Mouse (Mus musculus): ENCODE results near the gene Coa7. TPM values are rescaled to one million over a fixed set of nuclear protein-coding genes. Genes with fewer than 3 reads are reported as not detected.

The Coa7 gene
- total RNA-seq (2022), result 10 to 100 TPM; 20.9 to 29.8 (median 24.8) TPM

DNA sequence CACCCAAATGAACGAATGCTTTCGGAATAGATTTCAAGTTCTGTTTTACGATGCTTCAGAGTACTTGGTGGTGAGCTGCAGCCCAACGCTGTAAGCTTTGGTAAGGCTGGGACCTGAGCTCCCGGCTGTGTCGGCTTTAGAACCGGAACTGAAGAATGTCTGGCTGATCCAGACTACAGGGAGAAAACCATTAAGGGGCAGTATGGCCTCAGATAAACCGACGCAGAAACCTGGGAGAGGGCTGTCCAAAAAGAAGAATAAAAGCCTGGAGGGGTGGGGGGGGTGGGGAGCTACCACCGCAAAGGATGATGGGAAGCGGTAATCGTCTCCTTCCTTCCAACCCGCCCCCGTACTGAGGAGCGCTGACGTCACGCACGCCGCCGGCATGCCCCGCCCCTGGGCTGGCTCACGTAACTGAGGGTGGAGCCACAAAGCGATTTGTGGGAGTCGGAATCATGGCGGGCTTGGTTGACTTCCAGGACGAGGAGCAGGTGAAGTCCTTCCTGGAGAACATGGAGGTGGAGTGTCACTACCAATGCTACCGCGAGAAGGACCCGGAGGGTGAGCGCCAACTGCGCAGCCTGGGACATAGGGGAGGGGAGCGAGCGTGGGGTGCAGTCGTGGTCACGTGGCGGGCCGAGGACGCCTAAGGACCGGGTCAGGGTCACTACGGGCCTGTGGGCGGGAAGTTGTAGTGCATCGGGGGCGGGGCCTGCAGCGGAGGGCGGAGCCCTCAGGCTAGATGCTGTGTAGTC, at the start of gene Coa7:
TSS of gene Coa7 (plus strand) at position 411 of the 755 bp plus-strand sequence.
- DNase-seq (ENCODE audit: low spot score in 2 of 2), result peak; percentile 94 to 96

DNA sequence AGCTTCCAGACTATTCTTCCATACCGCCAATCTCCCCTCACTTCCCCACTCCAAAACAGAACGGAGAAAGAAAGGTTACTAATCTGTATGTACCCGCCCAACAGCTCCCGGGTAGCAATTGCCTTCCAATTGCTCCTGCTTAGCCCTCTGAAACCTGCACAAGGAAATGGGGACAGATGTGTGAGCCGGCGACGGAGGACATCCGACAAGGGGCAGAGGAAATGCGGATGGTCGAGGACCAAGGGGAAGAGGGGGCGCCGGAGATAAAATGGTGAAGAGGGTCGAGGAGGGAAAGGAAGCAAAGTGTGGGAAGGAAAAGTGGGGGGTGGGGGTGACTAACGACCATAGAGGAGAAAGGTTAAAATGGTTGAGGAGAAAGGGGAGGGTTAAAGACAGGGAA, 27.7 kb upstream of the Coa7 start:
- DNase-seq (ENCODE audit: low spot score in 2 of 2), result no peak

DNA sequence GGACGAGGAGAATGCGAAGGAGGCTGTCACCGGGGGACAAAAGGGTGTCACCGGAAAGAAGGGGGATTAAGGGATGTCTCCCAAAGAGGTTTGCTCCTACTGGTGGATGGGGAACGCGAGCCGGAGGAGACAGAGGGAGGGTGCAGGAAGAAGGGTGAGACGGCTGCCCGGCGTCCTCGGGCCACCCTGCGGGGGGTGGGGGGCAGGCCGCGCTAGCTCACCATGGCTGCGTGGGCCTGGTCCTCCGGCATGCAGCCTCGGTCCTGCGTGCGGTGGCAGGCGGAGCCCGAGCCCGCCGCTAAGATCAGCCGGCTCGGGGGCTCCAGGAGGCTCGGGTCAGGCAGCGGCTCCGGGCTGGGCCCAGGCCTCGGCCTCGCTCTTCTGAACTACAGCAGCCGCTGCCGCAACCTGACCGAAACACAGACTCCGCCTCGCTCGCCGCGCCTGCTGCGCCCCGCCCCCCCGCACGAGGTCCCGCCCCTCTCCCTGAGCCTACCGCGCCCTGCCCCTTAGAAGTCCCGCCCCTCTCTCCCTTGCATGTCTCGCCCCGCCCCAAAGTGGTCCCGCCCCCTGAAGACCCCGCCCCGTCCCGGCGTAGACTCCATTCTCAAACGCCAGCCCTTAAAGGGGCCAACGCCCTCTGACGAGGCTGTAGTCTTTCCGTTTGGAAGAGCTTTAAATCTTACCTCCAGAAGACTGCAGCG, 27.1 kb upstream of the Coa7 start, which contains the start of gene Zyg11b:
TSS of gene Zyg11b (minus strand) at position 427 of the 704 bp plus-strand sequence.
- DNase-seq (ENCODE audit: low spot score in 2 of 2), result peak; percentile 68 to 78

DNA sequence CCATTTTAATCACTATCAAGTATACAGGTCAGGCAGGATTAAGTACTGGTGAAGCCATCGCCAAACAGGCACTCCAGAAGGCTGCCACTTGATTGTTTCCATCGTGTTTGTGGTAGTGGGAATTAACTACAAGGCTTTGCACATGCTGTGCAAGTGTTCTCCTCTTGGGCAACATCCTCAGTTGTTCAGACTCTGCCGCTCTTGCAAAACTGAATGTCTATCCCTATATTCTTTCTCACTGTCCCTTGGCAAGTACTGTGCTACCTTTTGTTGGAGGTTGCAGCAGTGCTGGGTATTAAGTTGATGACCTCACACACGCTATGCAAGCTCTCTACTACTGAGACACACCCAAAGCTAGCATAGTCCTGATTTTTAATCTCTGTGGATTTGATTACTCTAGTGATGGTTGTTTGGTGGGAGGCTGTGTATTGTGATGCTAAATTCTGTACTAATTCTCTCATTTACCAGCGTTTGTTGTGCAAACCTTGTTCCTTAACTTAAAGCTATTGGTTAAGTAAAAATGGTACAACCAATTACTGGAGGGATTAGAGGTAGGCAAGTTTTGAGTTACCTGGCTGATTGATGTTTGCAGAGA, 25.5 kb upstream of the Coa7 start:
- DNase-seq (ENCODE audit: low spot score in 2 of 2), result no peak

DNA sequence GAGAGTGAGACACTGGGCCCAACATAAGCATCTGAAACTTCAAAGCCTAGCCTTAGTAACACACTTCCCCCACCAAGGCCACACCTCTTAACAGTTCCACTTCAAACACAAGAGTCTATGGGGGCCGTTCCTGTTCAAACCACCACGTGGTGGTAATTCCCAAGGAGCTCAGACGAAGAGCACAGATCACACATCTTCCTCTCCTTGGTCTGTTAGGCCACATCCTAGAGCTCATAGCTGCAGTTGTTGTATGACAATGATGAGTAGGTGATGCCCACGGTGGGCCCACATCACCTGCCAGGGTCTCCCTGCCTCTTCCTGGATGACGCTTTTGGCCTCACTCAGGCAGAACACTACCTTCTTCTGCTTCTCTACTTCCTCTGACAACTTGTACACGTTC, 17.2 kb upstream of the Coa7 start:
- DNase-seq (ENCODE audit: low spot score in 2 of 2), result no peak

DNA sequence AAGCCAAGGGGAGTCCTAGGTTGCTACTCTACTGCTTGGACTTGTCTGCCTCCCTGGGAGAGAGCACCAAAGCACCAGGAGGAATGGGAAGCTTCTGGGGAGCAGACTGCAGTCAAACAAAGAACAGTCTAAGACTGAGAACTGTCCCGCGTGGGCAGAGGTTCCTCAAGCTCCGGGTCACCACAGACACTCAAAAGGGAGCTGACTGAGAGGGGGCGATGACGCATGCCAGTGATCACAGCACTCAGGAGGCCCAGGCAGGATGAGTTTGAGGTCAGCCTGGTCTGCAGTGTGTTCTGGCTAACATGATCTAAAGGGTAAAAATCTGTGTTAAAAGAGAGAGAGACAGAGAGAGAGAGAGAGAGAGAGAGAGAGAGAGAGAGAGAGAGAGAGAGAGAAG, 13.9 kb upstream of the Coa7 start:
- no peak for DNase-seq (ENCODE audit: low spot score in 2 of 2)

DNA sequence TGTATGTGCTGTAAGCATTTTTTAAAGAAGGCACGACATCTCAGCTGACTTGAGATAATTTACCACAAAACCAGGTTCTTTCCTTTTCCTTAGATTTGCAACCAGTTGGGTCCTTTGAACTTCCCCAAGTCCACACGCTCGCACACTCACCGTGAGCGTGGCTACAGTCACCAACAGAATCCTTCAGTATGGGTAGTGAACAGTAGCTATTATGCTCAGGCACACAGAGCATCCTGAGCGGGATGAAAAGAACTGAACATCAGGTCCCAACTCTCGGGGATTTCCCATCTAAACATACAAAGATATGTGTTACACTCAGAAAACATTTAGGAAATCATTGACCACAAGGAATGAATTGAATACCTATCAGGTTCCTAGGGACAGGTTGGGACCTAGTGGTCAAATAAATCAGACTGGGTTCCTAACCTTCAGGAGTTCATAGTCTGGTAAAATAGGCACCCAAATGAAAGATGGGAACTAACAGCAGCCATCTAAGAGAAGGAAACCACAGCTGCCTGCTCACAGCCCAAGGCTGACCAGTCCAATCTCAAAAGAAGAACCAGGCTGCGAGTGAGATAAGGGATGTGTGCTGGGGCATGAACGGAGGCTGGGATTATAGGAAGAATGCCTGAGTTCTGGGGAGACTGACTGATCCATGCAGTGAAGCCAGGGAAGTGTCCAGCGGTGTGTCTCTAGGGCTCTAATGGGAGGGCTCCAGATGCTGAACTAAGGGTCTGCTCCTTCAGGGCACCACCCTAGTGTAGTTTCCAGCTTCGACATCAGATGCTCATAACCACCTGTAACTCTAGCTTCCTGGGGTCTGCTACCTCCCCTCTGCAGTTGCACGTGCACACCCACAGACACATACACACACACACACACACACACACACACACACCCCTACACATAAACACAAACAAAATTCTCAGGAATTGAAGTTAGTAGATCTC, 10.0 kb upstream of the Coa7 start:
- DNase-seq (ENCODE audit: low spot score in 2 of 2), result no peak

DNA sequence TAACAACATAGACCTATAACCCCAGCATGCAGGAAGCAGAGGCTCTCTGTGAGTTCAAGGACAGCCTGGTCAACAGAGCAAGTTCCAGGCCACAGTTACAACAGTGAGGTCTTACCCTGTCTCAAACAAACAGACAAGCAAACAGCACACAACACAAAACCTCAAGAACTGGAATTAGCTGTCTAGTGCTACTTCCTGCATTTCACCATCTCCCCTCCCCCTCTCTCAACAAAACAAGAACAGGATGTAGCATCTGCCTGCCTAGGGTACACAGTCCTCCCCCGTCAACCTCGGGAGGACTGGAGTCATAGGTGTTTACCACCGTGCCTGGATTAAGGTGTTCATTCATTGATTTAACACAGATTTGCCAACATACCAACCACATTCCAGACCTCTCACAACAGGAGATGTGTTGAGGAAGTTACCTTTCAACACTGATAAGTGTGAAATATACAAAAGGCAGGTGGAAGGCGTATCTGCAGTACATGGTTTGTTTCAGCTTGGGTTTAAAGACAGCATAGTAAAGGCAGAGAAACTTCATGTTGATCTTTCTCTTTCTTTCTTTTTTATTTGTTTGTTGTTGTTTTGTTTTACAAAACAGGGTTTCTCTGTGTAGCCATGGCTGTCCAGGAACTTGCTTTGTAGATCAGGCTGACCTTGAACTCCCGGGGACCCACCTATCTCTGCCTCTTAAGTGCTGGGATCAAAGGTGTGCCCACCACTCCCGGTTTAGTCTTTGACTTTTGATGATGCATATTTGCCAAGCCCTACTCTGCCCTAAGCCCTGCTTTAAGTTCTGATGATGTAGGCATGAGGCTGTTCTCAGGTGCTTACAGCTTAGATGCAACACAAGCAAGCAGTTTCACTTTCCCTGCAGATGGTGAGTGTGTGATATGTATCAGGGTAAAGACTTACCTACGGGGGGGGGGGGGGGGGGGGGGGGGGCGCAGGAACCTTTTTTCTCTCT, 9.0 kb upstream of the Coa7 start:
- DNase-seq (ENCODE audit: low spot score in 2 of 2), result no peak

DNA sequence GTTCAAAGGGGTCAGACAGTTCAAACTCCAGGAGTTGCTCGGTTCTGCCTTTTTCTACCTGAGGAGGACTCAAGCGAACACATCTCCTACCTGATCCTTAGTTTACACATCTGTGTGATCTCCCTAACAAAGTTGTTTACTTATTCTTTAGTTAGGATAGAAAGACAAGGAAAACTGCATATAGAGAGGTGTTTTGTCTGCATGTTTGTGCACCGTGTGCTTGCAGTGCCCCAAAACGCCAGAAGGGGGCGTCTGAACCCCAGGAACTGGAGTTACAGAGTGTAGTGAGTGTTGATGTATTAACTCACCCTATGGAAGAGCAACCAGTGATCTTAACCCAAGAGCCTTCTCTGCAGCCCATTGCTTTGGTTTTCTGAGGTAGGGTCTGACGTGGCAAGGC, 8.2 kb upstream of the Coa7 start:
- no peak for DNase-seq (ENCODE audit: low spot score in 2 of 2)

DNA sequence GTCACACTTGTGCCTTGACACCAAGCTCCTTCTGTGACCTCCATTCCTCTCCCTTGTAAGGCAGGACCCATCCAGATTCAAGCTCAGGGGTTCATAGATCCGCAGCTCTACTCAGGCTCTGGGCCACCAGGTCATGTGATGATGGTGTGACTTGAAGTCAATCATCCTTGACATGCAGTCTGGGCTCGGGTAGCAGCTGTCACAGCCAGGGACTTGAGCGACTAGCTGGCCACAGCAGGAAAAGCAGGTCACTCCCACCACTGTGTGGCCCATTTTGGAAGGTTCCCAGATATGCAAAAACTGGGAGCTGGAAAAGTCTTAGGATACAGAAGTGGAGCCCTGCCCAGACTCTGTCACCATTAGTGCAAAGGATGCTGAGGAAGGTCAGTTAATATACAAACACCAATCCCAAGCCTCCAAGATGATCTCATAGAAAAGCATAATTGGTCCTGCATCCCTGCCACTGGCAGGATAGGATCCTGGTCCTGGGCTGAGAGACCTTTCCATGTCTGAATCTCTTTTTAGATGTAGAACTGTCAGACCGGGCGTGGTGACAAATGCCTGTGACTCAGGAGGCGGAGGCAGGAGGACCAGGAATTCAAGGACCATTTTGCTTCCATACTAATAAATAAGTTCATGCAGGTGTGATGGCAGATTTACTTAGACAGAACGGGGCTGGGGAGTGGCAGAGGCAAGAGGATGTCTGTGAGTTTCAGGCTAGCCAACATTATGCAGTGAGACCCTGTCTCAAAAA, 7.1 kb upstream of the Coa7 start:
- no peak for DNase-seq (ENCODE audit: low spot score in 2 of 2)

DNA sequence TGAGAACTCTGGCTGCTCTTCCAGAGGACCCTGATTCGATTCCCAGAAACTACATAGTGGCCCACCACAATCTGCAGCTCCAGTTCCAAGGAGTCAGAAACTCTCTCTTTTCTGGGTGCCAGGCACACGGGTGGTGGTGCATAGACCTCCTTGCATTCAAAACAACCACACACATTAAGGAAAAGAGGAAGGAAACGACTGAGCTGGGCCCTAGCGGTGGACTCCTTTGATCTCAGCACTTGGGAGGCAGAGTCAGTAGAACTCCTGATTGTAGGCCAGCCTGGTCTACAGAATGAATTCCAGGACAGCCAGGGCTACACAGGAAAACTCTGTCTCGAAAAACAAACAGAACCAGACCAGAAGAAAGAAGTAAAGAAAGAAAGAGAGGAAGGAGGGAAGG, 4.4 kb upstream of the Coa7 start:
- no peak for DNase-seq (ENCODE audit: low spot score in 2 of 2)

DNA sequence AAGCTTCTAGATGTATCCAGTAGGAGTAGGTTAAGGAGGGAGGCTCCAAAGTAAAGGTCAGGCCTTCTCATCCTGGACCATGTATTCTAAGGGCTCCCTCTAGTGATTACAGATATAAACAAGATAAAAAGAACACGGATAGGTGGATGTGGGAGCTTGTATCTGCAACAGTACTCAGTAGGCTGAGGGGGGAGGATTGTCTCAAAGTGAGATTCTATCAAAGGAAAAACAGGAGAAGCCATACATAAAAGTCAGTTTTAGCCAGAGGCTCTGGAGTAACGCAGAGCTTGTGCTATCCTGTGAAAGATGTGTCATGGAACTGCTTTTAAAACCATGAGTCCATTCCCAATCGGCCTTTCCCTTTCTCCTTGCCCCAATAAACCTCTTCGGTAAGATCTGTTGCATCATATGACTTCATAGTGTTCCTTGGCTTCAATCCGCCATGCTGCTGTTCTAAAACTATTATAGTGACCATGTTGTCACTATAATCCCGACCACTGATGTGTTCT, 815 bp upstream of the Coa7 start:
- peak in 1 of 2 experiments; percentile 23 for DNase-seq (ENCODE audit: low spot score in 2 of 2)

DNA sequence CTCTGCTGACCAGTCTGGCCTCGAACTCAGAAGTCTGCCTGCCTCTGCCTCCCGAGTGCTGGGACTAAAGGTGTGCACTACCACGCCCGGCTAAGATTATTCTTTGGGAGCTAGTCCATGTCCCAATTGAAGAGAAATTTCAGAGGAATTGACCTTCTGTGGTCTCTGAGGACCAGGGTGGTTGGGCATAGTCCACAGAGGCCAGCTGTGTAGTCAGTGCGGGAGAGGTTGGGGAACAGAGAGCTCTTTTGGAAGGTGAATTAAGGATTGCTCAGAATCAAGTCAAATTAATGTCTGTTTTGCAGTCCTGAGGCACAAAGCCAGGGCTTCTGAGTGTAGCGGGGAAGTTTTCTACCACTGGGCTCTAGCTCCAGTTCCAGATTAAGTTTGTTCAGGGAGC, 1.9 kb downstream of the Coa7 start:
- no peak for DNase-seq (ENCODE audit: low spot score in 2 of 2)

DNA sequence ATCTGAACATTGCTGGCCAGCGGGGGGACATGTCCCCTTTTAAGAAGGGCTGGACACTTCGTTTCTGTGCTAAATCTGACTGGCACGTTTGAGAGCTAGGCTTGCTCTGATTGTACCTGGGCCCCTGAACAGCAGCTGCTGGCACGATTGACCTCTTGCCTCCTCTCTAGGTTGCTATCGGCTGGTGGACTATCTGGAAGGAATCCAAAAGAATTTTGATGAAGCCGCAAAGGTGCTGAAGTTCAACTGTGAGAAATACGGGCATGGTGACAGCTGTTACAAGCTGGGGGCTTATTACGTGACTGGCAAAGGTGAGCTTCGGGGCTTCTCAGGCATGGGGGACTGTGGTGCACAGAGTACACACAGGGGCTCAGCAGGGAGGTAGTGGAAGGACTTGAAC, 4.1 kb downstream of the Coa7 start:
- no peak for DNase-seq (ENCODE audit: low spot score in 2 of 2)

DNA sequence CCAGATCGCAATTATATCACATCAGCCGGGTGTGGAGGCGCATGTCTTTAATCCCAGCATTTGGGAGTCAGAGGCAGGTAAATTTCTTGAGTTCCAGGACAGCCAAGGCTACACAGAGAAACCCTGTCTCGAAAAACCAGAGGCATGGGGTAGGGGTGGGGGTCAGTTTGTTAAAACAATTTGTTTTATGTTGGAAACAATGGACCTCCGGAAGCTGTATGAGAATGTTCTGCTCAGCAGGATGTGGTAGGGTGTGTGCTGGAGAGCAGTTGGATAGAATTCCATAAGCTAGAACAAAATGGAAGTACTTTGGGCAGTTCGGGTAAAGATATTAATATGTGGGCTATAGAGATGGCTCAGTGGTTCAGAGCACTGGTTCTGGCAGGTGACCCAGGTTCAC, 7.5 kb downstream of the Coa7 start:
- DNase-seq (ENCODE audit: low spot score in 2 of 2), result no peak

DNA sequence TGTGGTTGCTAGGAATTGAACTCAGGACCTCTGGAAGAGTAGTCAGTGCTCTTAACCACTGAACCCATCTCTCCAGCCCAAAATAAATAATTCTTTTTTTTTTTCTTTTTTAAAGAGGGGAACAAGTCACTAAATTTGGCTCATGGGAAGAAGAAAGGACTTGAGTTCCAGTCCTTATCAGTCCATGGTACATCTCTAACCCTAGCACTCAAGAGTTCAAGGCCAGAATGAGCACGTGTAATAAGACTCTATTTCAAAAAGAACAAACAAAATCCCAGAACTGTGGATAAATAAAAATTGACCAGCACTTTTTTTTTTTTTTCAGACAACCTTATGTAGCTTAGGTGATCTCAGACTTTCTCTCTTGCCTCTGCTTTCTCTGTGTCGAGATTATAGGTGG, 8.8 kb downstream of the Coa7 start:
- DNase-seq (ENCODE audit: low spot score in 2 of 2), result no peak

DNA sequence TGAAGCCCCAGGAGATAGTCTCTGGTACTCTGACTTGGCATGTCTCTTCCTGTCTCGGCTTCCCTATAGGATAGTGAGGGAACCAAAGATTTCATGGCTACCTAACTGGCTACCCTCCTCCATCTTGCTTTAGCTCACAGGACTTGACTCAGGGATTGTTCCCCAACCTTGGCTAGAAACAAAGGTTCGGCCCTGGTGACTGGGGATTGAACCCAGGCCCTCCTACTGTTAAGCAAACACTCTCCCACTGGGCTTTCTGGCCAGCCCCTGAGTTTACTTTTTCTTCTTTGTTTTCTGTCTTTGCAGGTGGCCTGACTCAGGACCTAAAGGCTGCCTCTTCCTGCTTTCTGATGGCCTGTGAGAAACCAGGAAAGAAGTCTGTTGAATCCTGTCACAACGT, 9.9 kb downstream of the Coa7 start:
- no peak for DNase-seq (ENCODE audit: low spot score in 2 of 2)

DNA sequence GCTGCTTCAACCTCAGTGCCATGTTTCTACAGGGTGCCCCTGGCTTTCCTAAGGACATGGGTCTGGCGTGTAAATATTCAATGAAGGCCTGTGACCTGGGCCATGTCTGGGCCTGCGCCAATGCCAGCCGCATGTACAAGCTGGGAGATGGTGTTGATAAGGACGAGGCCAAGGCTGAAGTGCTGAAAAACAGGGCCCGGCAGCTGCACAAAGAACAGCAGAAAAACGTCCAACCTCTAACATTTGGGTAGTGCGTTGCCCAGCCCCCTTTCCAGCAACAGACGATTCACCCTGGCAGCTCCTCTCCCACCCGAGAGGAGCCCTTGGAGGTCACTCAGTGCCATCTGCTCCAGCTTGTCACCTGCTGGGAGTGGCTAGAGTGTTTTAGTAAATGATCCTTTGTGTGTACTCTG, 10.4 kb downstream of the Coa7 start:
- no peak for DNase-seq (ENCODE audit: low spot score in 2 of 2)

DNA sequence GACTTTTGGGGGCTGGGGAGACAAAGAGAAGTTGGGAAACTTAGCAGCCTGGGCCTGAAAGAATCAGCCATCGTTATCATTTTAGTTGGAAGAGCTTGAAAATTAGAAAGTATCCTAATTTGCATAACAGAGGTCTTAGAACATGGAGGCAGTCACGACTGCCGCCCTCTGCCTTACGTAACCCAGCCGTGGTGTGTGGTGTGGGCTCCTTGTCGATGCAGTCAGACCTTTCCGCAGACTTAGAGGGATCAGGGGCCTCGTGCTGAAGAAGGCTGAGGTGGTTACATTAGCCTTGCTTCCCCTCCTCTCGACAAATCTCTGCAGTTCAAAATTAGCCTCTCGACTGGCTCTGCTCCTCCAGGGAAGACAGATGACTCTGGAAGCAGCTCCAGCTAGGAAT, 10.9 kb downstream of the Coa7 start:
- DNase-seq (ENCODE audit: low spot score in 2 of 2), result peak; percentile 25 to 40
